Mouse (Mus musculus): ENCODE data around the gene Gm6205. TPM values are rescaled to one million over a fixed set of nuclear protein-coding genes. Genes with fewer than 3 reads are reported as not detected.
"Not testable (repeated sequence)": the region's sequence is repeated elsewhere in the genome, so short reads cannot be mapped to it uniquely, and the experiment has no call there.

Gm6205 gene
- polyA plus RNA-seq (2012; ENCODE audit: insufficient read depth, low replicate concordance), result not detected in 2 replicates

DNA sequence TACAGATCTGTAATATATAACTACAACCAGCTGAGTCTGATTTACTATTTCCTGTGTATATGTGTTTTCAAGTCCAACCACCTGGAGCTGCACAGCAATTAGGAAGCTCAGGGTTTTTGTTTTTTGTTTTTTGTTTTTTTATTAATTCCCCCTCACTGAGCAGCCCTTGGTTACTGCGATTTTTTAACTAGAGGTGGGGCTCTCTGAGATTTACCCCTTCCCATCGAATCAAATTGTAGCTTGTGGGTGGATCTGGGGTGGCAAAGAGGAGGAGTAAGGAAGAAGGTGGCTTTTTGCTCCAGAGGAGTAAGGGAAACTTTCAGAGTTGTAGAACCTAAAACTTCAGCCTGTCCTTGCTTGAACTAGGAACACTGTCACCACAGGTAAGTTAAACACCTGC, at the start of gene Gm6205:
Gene Gm6205 (plus strand): TSS at position 301 of the 400 bp plus-strand sequence.
- H3K36me3 ChIP-seq (replicated peaks; ENCODE audit: low read length); H3K4me3 ChIP-seq (replicated peaks); H3K4me1 ChIP-seq; H3K27me3 ChIP-seq (replicated peaks); H3K9me3 ChIP-seq: not testable (repeated sequence)

DNA sequence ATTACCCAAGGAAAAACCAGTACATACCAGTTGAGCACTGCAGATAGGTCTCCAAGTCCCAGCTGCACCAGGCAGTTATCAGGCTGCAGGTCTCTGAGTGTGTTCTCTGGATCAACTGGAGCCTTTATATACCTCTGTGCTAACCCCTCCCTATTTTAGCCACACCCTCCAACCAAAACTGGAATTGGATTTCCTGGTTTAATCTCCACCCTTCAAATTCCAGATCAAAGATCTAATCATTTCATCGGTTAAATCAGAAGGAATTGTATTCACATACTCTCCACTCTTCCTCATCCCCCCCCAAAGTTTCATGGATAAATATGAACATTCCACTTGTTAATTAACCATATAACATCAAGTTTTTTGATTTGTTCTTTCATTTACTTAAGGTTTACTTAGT, 31.9 kb upstream of the Gm6205 start, which contains the start of gene Gm3147:
Gene Gm3147 (minus strand): TSS at position 101 of the 400 bp plus-strand sequence.
- not testable (repeated sequence) for H3K4me1 ChIP-seq; H3K9me3 ChIP-seq; H3K4me3 ChIP-seq (replicated peaks); H3K27me3 ChIP-seq (replicated peaks); H3K36me3 ChIP-seq (replicated peaks; ENCODE audit: low read length)

DNA sequence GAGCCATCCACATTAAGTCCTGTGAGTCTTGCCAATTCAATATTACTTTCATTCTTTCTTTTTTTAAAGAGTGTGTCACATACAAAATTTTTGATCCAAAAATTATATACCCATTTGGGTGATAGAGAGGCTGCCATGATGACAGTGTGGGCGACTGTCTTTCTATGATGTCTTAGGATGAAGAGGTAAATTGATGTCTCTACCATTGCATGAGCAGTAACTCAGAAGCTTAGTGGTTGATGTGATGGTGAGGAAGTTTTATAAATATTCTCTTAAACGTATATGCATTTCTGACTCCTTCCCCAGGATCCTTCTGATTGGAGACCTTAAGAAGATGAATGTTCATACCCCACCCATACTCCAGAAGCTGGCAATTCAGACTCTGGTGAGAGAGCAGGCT, 24.5 kb upstream of the Gm6205 start, which contains the start of gene Gm6509:
Gene Gm6509 (plus strand): TSS at position 301 of the 400 bp plus-strand sequence.
- H3K4me3 ChIP-seq (replicated peaks); H3K27me3 ChIP-seq (replicated peaks); H3K36me3 ChIP-seq (replicated peaks; ENCODE audit: low read length); H3K4me1 ChIP-seq; H3K9me3 ChIP-seq: not testable (repeated sequence)

Other genes starting within 250 kb of the Gm6205 start
- not detected in 2 replicates for gene Gm7682, start 202.6 kb upstream of the Gm6205 start, polyA plus RNA-seq (2012; ENCODE audit: insufficient read depth, low replicate concordance)
- gene Gm3139, start 122.1 kb upstream of the Gm6205 start, polyA plus RNA-seq (2012; ENCODE audit: insufficient read depth, low replicate concordance), result not detected in 2 replicates
- gene Gm3147, start 32.0 kb upstream of the Gm6205 start, polyA plus RNA-seq (2012; ENCODE audit: insufficient read depth, low replicate concordance), result not detected in 2 replicates
- gene Gm6509, start 24.4 kb upstream of the Gm6205 start, polyA plus RNA-seq (2012; ENCODE audit: insufficient read depth, low replicate concordance), result not detected in 2 replicates
- gene Gm3183, start 217.1 kb downstream of the Gm6205 start, polyA plus RNA-seq (2012; ENCODE audit: insufficient read depth, low replicate concordance), result not detected in 2 replicates